Mouse (Mus musculus): ENCODE measurements around the gene Smyd3.
"Not testable (repeated sequence)": the region's sequence is repeated elsewhere in the genome, so short reads cannot be mapped to it uniquely, and the experiment has no call there.

The Smyd3 gene

DNA sequence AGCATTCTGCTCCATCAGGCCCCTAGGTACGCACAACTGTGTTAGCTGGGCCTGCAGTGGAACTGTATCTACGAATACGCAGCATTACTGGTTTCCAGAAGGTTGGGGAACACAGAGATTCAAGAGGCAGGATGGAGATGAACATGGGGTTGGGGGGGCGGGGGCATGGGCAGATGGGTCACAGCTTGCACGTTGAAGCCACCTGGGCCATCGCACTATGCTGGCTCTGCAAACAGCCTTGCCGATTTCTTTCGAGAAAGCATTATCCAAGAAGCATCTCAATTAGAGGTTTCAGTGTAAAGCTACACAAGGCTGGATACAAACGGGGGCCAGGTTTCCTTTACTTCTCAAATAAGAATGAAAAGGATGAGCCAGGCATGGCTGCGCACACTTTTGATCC, 348.7 kb downstream of the Smyd3 start:
- DNase-seq (ENCODE audit: low spot score), result no peak

GRCm38 (mm10) chr1:179164219-179164618, 353.6 kb downstream of the Smyd3 start:
- DNase-seq (ENCODE audit: low spot score), result not testable (repeated sequence)

- DNase-seq (ENCODE audit: low spot score), result not testable (repeated sequence)
Observed at GRCm38 (mm10) chr1:179162752-179163151, 355.1 kb downstream of the Smyd3 start.

DNA sequence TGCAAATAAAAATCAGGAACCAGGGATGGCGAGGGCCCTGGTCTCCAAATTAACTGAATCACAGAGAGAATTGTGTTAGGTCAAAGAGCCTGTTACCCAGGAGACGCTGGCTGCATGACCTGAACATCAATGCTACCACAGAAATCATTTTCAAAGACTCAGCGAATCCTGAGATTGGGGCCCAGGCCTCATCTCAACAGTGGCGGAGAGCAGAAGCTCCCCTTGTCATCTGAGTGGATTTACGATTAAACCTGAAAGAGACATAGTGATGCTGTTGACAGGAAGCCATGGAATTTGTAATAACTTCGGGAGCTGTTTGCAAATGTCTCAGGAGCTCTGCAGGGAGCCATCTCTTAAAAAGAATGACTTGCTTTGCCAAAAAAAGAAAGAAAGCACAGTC, 355.9 kb downstream of the Smyd3 start:
- no peak for DNase-seq (ENCODE audit: low spot score)

- no peak for DNase-seq (ENCODE audit: low spot score)
Observed at GRCm38 (mm10) chr1:179160697-179161096, 357.1 kb downstream of the Smyd3 start.

DNA sequence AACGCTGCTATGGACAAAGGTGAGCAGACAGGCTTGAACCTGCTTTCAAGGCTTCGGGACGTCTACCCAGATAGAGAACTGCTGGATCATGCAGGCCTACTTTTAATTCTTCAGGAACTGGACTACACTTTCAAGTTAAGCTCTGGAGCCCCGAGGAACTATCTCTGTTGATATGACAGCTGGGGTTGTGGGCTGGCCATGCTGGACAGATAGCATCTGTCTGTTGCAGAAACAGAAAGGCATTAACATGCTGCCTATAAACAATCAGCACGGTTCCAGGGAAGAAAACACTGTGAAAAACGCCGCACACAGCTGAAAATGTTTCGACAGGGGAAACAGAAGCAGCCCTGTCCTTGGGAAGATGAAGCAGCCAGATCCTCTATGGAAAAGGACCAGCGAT, 365.5 kb downstream of the Smyd3 start:
- DNase-seq (ENCODE audit: low spot score), result no peak

DNA sequence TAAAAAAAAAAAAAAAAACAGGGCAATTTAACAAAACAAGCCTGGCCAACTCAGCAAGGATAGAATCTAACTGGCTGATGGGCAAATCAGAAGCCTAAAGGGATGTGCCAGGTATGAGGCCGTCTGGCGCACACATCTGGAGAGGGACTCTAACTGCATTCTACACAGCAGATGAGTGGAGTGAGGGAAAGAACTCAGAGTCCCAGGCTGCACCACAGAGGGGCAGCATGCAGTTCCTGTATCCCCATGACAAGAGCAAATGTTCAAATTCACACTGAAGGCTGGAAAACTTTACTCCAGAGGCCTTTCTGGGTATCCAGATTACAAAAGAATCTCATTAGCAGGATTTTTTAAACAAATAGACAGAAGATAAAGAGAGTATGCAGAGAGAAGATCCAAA, 366.6 kb downstream of the Smyd3 start:
- DNase-seq (ENCODE audit: low spot score), result no peak

GRCm38 (mm10) chr1:179149468-179150140, 368.2 kb downstream of the Smyd3 start:
- no peak for DNase-seq (ENCODE audit: low spot score)

DNA sequence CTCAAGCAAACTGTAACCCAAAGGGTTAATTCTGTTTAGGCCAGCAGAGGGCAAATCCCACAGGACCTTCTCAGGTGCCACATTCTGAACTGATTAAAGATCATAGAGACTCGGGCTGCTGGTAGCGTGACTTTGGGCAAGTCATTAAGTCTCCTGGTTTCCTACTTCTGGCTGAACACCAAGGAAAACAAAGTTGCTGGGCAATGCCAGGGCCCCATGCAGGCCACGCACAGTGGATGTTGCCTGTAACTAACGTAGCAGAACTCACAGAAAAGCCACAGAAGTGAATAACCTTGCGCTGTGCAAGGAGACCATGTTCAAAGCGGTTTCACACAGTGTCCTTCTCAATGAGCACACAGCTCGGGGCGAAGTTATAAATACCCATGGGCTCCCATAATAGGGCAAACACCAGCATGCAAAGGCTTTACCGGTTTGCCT, 371.1 kb downstream of the Smyd3 start:
- DNase-seq (ENCODE audit: low spot score), result no peak

GRCm38 (mm10) chr1:179143154-179143832, 374.5 kb downstream of the Smyd3 start:
- DNase-seq (ENCODE audit: low spot score), result no peak

- no peak for DNase-seq (ENCODE audit: low spot score)
Observed at GRCm38 (mm10) chr1:179142177-179142576, 375.7 kb downstream of the Smyd3 start.

DNA sequence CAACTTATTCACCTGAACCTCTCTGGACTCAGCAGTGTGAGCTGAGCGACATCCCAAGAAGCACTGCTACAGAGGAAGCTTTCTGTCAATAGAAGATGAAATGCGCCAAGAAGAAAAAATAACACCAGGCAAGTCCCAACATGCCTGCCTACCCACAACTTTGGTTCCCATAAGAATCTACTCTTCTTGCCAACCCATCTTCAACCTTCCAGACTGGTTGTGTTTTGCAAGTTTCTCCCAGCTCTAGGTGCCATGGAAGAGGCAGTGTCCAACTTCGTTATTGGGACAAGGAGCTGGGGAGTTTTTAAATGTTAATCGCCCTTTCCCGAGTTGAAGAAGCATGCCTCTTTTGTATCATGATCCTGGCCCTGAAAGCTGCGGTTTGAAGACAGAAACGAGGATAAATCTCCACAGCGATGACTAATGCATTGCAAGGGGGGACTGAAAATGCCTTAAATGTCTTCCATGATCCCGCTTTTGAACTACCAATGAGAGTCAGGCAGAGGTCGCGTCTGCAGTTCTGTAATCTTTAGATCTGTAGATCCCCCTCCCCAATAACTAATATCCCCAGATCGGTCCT, 376.7 kb downstream of the Smyd3 start:
- DNase-seq (ENCODE audit: low spot score), result no peak

- DNase-seq (ENCODE audit: low spot score), result no peak
Observed at GRCm38 (mm10) chr1:179137145-179137477, 380.7 kb downstream of the Smyd3 start.

DNA sequence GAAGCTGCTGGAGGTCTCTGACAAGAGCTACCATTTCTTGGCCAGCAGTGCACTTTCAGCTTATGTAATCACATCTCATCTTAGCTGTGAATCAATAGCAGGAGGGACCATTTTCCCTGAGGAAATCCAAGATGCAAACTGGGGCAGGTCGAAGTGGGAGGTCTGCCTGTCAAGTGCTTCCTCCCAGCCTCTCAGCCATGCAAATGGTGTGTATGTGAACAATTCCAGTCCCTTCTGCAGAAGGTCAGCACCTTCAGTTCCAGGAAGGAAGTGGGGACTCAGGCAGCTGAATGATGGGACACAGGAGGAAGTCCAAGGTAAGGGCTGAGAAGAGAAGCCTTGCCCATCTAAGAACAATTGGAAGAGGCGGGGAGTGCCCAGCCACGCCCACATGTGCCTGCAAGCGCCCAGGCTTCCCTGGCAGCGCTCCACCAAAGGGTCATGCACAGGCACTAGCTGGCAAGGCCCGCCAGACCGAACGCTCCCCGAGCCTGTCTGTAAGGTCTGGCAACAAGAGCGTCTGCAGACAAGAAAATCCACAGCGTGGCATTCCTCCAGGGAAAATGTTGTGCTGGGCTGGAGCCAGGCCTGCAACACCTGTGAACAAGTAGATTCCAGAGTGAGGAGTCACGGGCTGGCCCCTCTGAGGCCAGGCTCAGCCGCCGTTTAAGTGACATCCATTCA, 381.2 kb downstream of the Smyd3 start:
- DNase-seq (ENCODE audit: low spot score), result peak; percentile 50

DNA sequence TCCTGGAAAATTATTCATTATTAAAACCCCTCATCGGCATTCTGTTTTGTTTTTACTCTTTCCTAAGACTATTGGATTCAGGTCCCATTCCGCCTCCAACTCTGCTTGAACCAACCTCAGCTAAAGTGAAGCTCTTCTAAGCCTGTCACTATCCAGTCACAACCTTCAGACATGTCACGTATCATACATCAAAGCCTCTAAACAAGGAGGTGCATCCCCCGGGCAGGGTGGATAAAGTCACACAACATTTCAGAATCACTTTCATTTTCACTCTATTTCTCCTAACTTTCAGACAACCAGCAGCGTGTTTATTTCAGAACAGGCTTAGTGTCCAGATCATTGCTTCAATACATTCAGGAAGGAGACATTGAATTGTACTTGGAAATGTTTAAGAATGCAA, 387.8 kb downstream of the Smyd3 start:
- DNase-seq (ENCODE audit: low spot score), result no peak

DNA sequence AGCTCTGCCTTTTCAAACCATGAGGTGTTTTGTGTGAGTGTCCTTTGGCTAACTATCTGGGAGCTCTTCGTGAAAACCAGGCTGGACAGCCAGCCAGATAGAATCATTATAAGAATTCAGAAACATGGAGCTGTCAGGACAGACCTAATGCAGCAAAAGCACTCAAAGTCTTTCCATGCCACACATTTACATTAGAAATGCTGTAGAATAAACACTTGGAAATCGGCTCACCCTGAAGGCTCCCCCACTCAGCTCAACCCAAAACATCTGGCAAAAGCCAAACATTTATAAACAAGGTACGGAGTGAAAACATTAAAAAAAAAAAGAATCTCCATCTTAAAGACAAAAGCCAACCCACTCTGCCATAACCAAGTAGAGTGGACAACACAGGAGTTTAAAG, 391.6 kb downstream of the Smyd3 start:
- no peak for DNase-seq (ENCODE audit: low spot score)

DNA sequence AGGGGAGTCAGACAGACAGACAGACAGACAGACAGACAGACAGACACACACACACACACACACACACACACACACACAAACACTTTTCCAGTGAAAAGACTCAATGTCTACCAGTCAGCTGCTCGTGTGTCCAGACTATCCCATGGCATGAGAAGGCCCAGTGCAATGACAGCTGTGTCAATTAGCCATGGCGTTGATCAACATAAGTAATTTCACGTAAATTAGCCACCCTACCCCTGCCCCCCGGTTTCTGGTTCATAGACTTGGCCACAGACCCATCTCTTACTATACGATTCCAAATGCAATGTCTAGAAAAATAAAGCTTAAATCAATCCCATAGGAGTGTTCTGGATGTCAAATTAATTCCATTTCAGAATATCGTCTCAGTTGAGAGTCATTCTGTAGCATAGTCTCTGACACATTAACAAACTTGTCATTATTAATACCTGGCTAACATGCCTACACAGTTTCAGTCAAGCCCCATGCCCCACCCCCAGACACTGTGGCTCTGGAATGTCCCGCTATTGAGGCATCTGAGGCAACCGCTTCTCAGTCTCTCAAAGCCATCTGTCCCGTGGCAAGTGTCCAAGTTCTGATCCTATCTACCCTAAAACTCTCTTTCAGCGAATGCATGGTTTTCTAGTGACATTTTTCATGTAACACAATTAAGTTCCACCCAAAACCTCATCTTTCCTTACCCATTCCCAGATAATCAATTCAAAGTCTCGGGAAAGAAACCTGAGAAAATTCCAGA, 395.2 kb downstream of the Smyd3 start:
- no peak for DNase-seq (ENCODE audit: low spot score)

GRCm38 (mm10) chr1:179120217-179120966, 397.4 kb downstream of the Smyd3 start:
- no peak for DNase-seq (ENCODE audit: low spot score)

DNA sequence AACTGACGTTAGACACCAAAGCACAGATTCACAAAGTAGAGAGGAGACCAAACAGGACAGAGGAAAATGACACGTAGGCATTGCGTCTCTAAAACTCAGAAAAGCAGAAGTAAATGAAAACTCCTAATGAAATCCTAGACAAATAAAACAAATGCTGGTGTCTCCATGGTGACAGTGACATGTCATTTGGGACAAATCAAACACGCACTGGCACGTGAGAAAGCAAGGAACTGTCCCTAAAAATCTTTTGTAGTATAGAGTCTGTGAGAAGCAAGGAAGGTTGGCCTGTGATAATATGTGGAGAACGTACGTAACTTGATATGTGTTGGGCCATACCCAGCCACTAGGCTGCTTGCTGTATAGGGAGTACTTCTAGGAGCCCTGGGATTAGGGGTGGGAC, 399.2 kb downstream of the Smyd3 start:
- no peak for DNase-seq (ENCODE audit: low spot score)

DNA sequence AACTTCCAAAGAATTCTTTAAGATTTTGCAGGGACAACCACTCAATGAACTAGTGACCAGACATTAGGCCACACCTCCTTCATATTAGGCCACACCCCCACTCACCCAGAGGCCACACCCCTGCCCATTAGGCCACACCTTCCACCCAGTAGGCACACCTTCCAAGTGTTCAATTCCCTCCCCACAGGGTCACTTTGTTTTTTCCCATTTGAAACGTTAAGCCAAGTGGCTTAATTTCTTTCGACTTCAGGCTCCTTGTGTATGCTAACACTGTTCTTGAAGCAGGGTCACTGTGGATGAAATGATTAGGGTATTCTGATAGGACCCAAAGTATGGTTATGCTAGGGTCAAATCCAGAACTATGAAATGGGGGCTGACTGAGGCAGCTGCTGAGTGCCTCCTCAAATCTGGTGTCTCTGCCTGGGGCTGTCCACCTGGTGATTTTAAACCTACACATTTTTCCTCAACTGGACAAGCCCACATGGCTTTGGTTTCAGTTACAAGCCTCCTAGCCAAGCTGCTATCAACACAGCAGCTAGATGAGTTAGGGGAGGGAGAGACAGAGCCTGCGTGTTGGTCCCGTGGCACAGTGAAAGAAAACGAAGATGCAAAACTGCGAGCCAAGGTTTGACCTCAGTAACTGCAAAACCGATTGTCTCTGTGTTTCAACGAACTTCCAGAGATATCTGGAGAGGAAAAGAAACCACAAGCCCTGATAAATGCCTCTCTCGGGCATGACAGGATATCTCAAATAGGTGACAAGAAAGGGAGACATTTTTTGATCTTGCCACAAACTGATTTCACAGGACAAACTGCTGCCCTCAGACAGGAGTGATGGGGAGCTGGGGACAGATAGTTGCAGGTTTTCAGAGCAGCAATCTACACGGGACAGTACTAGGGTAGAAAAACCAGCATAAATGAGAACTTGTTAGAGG, 400.8 kb downstream of the Smyd3 start:
- no peak for DNase-seq (ENCODE audit: low spot score)

Data from ovary, adult 18-20 months (tissue).